Mouse (Mus musculus) CD4-positive helper T cell, adult 2 months (primary cell): ENCODE data around the gene Tns3.

Experiments used
- DNase-seq: peaks from one replicate; pipeline ENCODE4 v3.0.0-alpha.2; 2012; ENCODE audit warnings: low read depth, missing footprints, low spot score

The Tns3 gene

DNA sequence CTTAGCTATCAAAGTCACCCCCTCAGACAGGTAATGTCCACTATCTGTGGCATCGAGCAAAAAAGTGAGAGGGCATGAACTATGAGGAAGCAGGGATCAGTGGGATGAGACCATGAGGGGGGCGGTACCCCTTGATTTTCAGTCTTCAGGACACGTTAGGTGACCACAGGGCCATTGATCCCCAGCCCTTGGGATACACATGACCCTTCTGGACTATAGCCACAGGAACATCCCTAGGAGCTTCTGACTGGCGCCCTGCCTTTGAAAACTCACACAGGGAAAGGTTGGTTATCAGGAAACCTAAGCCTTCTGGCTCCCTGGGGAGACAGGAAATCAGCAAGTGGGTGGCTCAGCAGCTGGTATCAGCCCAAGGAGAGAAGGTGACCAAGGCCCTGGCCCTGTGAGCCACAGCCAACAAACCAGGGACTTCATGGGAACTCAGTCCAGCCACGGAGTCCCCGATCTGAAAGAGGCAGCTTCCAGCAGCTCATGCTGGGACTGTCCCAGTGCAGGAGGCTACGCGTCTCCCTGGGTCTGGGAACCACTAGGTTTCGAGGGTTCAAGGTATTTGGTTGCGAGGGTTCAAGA, 12.8 kb downstream of the Tns3 start:
- no peak for DNase-seq

DNA sequence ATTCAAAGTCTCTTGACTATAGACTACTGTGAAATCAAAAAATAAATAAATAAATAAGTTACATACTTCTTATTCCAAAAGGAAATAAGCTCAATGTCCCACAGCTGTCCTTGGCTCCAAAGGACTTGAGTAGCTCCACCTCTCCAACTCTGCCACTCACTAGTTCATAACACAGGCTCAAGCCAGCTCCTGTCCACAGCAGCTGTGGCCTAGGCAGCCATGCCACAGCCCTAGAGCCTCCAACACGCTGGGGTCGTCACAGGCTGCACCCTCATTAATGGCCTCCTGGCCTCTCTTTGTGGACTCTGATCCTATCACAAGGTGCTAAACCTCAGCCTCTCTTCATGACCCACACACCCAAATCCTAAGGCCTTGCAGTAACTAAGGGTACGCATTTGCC, 18.7 kb downstream of the Tns3 start:
- DNase-seq: no peak

DNA sequence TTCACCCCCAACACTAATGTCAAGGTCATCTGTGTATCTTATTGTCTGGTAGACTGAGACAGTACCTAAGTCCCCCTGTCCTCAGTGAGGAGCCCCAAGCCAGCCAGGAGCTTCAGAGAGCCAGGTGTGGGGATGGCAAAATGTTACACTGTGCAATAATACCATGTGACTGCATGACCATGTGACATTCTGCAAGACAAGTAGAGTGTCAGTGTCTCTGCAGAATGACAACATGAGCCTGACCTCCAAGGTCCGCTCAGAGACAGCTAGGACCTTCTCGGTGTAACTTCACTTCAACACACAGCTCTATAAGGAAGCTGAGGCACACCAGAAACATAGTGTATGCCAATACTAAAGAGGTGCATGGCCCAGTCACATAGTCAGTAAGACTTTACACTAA, 20.1 kb downstream of the Tns3 start:
- no peak for DNase-seq

DNA sequence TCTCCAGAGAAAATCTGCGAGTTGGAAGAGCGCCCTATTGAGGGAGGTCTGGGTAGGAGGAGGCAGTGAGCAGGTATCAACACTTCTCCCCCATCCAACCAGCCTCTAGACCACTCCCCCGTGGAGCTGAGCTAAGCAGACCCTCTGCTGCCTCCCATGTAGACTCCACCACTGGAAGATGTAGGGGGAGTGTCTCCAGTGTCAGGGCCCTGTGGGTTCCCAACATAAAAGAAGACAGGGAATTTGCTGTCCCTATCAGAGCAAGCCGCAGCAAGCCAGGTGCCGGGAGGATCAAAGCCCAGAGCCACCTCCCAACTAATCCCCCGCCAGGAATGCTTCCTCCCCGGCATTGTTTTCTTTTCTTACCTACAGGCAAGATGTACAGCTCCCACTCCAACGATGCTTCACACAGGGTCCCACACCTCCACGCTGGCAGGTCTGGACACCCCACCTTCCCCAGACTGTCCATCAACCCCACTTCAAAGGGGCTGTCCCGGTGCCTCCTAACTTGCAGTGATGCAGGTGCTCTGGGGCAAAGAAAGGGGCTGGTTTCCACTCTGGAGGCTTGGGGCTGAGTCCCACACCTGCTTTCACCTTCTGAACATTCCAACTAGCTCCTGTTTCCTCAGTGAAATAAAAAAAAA, 22.6 kb downstream of the Tns3 start:
- no peak for DNase-seq

DNA sequence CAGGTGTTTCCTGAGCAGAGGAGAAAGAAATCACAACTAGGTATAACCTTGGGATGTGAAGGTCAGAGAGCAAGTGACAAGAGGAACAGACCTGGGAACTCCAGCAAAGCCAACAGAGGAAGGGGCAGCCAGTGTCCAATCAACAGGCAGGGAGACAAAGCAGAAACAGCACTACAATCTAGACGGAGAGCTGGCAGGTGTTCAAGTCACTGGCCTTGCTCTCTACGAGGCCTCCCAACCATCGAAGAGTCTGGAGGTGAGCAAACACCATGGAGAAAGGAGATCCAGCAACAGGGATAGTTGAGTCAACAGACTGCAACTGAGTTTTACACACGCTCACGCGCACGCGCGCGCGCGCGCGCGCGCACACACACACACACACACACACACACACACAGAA, 24.6 kb downstream of the Tns3 start:
- DNase-seq: no peak

DNA sequence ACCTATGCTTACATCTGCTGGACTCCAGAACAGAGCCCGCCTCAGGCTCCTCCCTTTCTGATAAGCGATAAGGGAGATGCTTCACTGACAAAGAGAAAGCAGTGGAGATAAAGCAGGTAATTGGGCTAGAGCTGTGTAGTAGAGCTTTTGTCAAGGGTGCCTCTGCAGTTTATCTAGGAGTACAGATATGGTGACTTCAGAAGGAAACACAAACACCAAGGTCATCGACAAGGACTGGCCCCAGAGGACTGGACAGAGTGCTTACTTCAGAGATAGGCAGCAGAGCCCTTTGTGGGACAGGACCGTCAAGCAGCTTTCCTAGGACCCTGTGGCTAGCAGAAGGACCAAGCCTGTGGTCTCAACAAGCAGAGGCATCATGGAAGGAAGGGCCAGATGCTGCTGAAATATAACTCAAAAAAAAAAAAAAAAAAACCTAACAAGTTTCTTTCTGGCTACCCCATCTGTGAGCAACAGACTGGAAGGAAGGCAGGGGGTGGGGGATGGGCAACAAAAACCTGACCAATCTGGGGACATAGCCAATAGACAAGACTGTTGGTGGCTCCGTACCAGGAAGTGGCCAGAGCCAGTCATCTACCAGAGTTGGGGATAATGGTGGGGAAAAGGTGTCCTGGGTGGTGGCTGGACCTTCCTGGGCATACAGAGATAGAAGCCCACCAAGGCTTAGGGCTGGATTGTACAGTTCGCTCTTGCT, 25.2 kb downstream of the Tns3 start:
- DNase-seq: no peak

DNA sequence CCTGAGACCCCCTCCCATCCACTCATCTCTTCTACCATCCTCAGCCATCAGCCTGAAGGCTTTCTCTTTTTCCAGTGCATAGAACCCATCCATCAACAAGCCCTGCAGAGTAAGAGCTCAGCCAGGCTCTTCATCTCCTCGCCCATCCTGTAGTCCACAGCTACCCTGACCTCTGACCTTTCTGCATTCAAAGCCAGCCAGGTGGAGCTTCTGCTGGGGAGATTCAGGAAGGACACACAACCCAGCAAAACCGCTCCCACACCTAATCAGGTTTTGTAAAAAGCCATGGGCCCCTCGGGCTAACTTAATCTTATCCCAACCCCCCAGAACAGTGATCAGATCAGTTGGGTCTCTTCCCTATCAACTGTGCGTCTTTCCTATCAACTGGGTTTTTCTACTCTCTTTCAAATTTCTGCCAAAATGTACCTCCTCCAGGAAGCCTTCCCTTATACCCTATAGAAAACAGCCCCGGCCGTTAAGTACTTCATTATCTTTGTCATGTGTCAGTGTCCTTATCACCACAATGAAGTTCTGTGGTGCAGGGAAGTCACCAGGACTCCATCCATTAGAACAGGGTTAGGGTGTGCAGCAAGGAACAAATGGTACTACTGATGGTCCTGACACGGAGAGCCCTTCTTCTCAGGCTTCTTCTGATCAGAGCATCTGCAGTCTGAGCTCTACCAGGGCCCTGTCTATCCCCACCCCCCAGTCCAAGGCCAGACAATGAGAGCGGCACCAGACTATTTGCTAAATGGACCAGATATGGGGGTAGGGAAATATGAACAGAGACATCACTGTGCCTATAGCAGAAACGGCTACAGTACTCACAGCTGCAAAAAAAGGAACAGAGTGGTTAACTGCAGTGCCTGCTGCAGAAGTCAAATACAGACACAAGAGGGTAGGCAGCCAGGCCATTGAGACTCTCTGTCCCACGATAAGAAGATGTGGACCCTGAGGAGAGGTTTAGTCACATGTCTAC, 26.6 kb downstream of the Tns3 start:
- DNase-seq: no peak

DNA sequence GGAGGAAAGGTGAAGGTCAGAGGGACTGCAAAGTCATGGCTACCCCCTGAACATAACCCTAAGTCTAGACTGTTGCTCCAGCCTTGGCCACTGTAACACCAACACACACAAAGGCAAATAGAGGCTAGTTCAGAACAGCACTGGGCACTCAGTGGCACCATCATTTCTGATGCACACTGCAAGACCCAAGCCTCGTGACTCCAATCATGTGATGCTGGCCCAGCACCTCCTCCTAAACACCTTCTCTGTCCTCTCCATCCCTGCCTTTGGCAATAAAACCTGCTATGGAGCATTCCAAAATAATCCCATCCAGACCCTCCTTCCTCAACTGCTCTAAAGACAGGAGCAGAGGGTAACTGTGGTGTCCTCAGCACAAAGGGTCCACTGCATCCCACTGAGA, 27.7 kb downstream of the Tns3 start:
- DNase-seq: no peak

DNA sequence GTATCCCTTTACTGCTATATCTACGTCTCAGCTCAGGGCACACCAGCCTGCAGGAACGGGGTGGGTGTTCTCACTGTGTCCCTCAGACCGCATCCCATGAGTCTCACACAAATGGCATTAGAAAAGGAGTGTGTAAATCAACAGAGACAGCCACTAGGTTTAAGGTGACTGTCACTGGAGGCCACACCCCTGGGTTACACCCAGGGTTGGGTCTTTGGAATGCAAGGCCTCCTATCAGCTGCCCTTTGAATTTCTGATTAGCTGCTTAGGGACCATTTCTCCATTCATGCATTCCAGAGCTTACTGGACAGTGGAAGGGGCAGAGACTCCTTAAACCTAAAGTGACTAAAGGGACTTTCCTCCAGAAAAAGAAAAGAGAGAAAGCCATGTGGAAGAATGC, 28.6 kb downstream of the Tns3 start:
- no peak for DNase-seq

DNA sequence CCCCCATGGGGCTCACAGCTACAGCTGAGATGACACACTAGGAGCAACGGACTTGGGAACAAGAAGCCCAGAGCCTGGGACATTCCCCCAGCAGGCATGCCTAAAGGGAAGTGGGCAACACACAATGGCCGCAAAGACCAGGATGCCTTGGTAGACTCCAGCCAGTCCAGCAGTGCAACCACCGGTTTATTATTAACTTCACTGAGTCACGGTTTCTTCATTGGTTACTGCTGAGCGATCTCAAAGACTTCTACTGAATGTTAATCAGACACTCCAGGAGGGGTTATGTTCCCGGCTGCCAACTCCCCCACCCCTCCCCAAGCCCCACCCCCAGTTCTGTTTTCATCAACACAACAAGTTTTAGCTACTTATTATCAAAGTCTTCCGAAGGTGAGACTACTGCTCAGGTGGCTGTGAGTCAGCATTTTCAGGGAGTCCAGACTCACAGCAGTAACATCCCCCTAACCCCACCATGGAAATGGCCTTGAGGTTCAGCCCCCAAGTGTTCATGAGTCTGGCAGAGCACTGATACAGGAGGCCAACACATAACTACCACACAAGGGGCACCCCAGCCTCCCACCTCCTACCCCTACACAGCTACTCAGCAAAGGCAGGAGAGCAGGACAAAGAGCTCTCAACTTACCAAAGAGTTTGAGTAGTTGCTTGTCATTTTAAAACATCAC, 29.5 kb downstream of the Tns3 start:
- no peak for DNase-seq

DNA sequence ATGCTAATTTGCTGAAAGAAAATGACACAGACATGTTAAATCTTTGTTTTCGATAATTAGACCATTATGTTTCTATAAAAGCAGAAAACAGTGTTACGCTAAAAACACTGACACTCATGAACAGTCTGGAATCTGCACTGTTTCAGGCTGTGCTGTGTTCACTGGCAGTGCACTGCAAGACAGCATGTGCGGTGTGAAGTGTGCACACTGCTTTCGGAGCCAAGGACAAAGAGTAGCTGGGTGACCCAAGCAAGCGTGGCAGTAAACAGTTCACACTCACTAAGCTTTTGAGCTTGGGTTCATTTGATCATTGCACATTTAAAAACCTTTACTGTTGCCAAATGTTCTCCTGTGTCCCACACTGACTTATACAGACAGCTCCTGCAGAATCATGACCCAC, 32.2 kb downstream of the Tns3 start:
- no peak for DNase-seq

DNA sequence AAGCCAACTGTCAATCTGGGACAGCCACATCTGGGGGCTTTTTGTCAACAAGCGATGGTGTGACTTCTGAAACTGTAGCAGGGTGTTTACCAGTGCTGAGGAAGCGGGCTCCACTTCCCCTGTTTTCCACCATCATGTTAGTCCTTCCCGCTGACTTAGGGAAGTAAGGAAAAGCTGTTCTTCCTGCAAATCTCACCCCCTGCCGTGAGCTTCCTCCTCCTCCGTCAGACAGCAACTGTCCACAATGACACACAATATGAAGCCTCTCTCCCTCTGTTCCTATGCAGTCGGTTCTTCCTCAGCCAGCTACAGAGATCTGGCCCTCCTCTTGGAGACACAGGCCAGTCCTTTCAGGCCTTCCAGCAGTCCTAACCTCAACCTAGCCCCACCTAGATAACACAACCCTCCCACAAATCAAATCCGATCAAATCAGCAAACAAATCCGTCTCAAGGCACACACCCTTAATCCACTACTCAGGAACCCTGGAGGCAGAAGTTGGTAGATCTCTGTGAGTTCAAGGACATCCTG, 34.4 kb downstream of the Tns3 start:
- no peak for DNase-seq

DNA sequence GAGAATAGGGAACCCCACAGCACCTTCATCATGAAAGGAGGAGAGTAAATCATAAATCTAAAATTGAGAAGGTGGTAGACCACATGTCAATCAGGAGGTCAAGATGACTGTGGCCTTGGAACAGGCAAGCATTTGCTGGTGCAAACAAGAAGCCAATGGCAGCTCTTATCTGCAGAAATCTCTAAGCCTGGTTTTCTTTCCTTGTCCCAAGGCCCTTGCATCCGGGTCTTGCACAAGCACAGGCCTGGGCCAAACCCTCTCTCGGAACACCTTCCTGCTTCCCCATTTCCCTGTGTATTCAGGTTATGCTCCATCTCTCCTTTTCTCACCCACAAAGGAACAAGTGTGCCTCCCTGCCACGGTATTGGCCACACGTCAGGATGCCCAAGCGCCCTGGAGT, 35.0 kb downstream of the Tns3 start:
- no peak for DNase-seq

DNA sequence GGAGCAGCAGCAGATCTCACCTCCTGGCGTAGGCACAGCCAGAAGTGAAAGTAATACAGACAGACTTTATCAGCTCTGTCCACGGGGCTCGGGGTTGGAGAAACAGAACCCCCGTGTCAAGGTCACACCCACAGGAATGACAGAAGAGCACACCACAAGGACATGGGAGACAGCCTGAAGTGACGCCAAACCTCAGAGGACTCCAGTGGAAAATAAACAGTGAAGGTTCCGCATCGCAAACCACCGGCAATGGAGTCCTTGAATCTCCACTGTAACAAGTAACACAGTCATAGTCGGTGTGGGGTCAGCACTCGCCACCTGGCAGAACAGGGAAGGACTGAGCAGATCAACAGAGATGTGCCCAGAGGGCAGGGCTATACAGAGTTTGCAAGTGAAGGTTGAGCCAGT, 35.5 kb downstream of the Tns3 start:
- no peak for DNase-seq

DNA sequence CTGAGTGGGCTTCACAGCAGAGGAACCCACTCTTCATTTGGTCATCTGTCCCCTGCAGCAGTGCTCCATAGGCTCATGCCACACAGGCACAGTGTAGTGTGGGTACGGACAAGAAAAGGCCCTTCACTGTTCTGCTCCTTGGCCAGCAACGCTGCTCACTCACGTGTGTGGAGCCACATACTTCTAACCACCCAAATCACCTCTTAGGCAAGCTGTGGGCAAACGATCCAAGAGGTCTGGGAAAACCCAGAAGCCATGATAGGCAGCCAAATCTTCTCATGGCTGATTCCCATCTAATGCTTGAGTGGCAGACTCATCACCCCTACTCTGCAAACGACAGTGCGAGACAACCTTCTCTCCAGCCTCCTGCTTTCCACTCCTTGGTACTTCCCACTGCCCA, 37.2 kb downstream of the Tns3 start:
- no peak for DNase-seq

DNA sequence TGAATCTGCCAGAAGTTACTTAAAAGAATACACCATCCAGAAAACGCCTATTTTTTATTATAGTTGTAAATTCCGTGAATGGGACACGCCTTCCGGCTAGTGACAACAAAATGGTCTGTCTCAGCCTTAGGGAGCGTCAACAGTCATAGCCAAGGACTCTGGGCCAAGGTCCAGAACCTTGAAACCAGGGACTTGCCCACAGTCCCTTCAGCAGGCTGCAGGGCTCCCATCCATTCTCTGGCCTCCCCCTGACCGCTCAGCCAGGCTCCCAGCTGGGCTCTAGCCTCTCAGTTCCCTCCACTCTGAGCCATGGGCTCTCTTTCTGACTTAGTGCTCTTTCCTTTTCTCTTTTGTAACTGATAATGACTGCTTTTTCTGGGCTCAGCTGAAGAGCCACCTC, 37.6 kb downstream of the Tns3 start:
- no peak for DNase-seq

DNA sequence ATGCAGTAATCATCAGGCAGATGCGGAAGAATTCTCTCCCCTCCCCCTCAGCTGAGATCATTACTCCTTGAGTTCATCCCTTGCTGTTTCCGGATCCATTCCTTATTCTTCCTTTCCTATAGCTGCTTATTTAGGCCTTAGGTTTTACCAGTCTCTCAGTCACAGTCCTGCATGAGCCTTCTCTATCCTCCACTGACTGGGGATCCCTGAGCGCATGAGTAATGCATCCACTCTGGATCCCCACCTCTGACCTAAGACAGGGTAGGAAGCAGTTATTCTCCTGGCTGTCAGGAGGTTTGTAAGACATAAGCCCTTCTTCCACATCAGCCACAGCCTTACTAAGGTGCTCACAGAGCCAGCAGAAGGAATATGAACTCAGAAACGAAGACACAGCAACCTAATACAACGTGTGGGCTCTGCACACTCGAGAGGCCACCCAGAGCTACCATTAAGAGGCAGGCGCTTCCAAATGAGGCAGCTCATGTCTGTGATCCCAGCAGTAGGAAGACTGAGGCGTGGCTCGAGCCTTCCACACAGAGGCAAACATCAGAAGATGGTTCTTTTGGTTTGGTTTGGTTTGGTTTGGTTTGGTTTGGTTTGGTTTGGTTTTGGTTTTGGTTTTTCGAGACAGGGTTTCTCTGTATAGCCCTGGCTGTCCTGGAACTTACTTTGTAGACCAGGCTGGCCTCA, 38.3 kb downstream of the Tns3 start:
- DNase-seq: no peak

DNA sequence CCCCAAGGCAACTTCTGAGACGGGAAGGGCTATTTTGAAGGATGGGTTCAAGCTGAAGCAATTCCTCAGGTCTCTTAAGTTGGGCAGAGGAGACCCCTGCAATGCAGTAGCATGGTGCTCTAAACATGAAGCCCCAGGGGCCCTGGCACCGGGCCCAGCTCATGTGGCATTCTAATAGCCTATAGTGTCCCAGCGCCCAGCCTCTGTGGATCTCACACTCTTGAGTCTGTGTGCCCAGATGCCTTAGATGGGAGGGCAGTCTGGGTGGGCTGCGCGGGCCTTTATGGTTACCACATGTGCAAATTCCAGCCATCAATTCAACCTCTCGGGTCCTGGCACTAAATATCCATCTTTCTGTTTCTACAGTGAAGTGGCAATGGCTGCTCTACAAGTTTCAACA, 38.9 kb downstream of the Tns3 start:
- DNase-seq: no peak

DNA sequence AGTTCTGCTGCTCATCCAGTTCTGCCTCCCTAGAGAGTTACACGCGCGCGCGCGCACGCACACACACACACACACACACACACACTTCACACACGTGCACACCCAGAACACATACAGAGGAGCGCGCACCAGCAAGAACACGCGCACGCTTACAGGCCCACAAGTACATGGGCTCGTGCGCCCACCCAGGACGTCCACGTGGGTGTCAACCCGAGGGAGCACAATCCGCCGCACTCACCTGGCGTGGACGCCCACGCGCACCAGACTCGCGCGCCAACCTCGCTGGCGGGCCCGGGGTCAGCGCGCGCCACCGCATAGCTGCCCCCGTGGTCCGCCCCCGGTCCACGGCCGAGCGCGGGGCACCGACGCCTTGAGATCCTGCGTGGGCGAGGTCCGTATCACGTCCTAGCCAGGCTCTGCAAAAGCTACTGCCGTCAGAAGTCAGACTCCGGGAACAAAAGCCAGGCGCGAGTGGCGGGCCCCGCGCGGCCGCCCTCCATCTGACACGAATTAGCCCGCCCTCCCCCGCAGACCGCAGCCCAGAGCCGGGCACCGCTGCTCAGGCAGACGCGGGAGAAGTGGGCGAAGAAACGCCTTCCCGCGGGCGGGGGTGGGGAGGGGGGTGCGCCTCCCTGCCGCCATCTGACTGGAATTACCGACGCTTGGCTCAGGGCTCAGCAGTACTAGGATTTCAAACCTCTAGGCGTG, 40.0 kb downstream of the Tns3 start:
- no peak for DNase-seq

DNA sequence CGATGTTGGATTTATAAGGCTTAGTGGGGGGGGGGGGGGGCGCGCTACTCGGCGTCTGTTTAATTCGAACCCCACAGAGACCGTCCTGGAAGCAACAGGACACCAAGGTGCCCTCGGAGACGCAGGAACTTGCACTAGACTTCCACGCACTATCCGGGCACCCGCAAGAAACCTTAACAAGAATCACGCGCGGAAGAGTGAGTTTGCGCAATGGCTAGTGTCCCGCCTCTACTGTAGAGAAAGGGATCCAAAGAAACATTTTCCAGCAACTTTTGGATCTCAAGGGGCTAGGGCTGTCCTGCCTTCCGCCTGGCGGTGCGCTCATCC, 40.5 kb downstream of the Tns3 start:
- DNase-seq: no peak
